Mouse (Mus musculus): Measurements from ENCODE around the gene Itsn2. TPM values are rescaled to one million over a fixed set of nuclear protein-coding genes. Genes with fewer than 3 reads are reported as not detected.
"Not testable (repeated sequence)": the region's sequence is repeated elsewhere in the genome, so short reads cannot be mapped to it uniquely, and the experiment has no call there.

The Itsn2 gene
- polyA plus RNA-seq, 1 experiment from 2014 or later, result 39.7 TPM

DNA sequence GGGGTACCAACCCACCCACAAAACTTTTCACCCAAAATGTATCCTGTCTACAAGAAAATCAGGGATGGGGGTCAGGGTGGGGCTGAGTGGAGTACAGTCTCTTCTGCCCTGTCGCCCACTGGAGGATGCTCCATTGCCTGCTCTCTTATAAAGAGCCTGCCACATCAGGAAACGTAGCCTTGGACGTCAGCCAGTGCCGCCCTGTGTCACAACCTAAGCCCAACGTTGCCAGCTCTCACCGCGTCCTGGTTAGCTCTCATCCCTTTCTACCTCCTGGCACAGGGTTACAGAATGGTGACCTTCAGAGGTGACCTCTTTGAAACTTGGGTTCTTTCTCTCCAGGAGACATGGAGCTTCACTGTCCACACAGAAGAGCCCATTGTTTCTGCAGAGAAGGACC lies 148.4 kb downstream of the Itsn2 start:
- H3K4me3 ChIP-seq (ENCODE audit: low read length), result no peak overlapping the region
- no peak overlapping the region for H3K27ac ChIP-seq (ENCODE audit: low read length)
- ATAC-seq (ENCODE audit: low read depth), result no peak
- H3K9me3 ChIP-seq (ENCODE audit: control insufficient read depth, low read length), result no peaks in the 10 kb centered on the region
- H3K4me1 ChIP-seq (replicated peaks; ENCODE audit: control insufficient read depth, insufficient read depth, low read length), result no peaks in the 10 kb centered on the region
- 71% methylated on average over 7 of the region's 7 CpGs for WGBS
- H3K36me3 ChIP-seq (ENCODE audit: control insufficient read depth, insufficient read depth, low read length), result no peaks in the 10 kb centered on the region
- H3K9ac ChIP-seq (ENCODE audit: low read length), result no peak overlapping the region
- H3K4me2 ChIP-seq (ENCODE audit: low read depth, low read length), result no peak overlapping the region
- H3K27me3 ChIP-seq (ENCODE audit: control insufficient read depth, insufficient read depth, low read depth, low read length), result no peaks in the 10 kb centered on the region

DNA sequence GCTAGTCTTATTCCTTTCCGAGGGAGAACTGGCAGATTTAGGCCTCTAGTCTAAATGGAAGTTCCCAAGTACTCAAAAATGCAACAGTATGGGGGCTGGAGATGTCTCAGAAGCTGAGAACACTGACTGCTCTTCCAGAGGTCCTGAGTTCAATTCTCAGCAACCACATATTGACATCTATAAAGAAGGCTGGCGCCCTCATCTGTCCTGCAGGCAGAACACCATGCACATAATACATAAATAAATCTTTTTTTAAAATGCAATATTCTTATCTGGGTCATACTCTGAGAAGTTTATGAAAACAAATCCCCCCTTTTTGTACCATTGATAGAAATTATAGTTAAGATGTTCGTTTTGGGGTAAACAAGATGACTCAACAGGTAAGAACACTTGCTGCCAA lies 149.7 kb downstream of the Itsn2 start:
- WGBS, result 84% methylated on average over 3 of the region's 3 CpGs

DNA sequence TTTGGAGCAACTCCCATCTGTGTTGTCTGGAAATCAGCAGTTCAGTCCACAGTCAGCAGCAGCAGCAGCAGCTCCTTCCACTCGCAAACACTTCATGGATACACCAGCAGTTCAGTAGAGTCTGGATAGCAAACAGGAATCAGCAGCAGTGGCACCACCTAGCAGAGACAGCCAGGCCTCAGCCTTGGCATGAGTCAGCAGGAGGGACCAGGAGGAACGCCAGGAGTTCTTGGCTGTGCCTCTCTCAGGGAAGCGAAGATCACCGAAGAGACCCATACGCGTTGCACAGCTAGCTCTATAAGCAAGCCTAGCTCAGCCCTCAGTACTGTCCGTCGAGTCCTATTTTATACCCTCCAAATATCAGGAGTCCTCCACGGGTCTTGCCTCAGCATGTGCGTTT lies 152.0 kb downstream of the Itsn2 start:
- WGBS, result 85% methylated on average over 10 of the region's 10 CpGs
- no peak overlapping the region for H3K4me2 ChIP-seq (ENCODE audit: low read depth, low read length)
- ATAC-seq (ENCODE audit: low read depth), result no peak

More for the DNA sequence above, 149.7 kb downstream of the Itsn2 start:
- Histone ChIP-seq H3K27ac (ENCODE audit: low read length) (no peak overlapping the region), H3K4me2 (ENCODE audit: low read depth, low read length) (no peak overlapping the region), H3K36me3 (ENCODE audit: control insufficient read depth, insufficient read depth, low read length) (no peaks in the 10 kb centered on the region), H3K4me3 (ENCODE audit: low read length) (no peak overlapping the region), H3K9me3 (ENCODE audit: control insufficient read depth, low read length) (no peaks in the 10 kb centered on the region), H3K4me1 (replicated peaks; ENCODE audit: control insufficient read depth, insufficient read depth, low read length) (no peaks in the 10 kb centered on the region), H3K9ac (ENCODE audit: low read length) (no peak overlapping the region), H3K27me3 (ENCODE audit: control insufficient read depth, insufficient read depth, low read depth, low read length) (no peaks in the 10 kb centered on the region)
- no peak for ATAC-seq (ENCODE audit: low read depth)

DNA sequence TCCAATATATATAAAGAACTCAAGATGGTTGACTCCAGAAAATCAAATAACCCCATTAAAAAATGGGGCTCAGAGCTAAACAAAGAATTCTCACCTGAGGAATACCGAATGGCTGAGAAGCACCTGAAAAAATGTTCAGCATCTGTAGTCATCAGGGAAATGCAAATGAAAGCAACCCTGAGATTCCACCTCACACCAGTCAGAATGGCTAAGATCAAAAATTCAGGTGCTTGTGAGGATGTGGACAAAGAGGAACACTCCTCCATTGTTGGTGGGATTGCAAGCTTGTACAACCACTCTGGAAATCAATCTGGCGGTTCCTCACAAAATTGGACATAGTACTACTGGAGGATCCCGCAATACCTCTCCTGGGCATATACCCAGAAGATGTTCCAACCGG lies 162.0 kb downstream of the Itsn2 start:
- WGBS, result 86% methylated on average over 4 of the region's 4 CpGs
- not testable (repeated sequence) for H3K4me3 ChIP-seq (ENCODE audit: low read length); H3K36me3 ChIP-seq (ENCODE audit: control insufficient read depth, insufficient read depth, low read length); H3K4me2 ChIP-seq (ENCODE audit: low read depth, low read length); H3K27me3 ChIP-seq (ENCODE audit: control insufficient read depth, insufficient read depth, low read depth, low read length); H3K27ac ChIP-seq (ENCODE audit: low read length); H3K4me1 ChIP-seq (replicated peaks; ENCODE audit: control insufficient read depth, insufficient read depth, low read length); H3K9ac ChIP-seq (ENCODE audit: low read length); H3K9me3 ChIP-seq (ENCODE audit: control insufficient read depth, low read length); ATAC-seq (ENCODE audit: low read depth)

More for the DNA sequence above, 152.0 kb downstream of the Itsn2 start:
- Histone ChIP-seq H3K27ac (ENCODE audit: low read length) (no peak overlapping the region), H3K27me3 (ENCODE audit: control insufficient read depth, insufficient read depth, low read depth, low read length) (no peaks in the 10 kb centered on the region), H3K9me3 (ENCODE audit: control insufficient read depth, low read length) (no peaks in the 10 kb centered on the region), H3K9ac (ENCODE audit: low read length) (no peak overlapping the region), H3K4me1 (replicated peaks; ENCODE audit: control insufficient read depth, insufficient read depth, low read length) (no peaks in the 10 kb centered on the region), H3K36me3 (ENCODE audit: control insufficient read depth, insufficient read depth, low read length) (no peaks in the 10 kb centered on the region), H3K4me3 (ENCODE audit: low read length) (no peak overlapping the region)

DNA sequence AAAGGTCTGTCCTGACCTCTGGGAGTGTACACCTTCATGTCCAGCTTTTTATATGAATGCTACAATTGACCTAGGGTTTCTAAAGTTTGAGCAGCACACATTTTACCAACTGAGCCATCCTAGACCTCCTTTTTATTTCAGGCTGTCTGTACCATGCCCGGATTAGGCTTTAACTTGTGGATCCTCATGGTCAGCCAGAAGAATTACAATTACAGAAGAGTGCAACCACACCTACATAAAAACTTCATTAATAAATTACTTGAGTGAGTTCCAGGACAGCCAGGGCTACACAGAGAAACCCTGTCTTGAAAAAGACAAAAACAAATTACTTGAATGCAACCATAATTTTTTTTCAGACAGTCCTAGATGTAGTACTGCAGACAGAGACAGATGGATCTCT lies 164.6 kb downstream of the Itsn2 start:
- H3K27me3 ChIP-seq (ENCODE audit: control insufficient read depth, insufficient read depth, low read depth, low read length), result no peaks in the 10 kb centered on the region
- no peaks in the 10 kb centered on the region for H3K36me3 ChIP-seq (ENCODE audit: control insufficient read depth, insufficient read depth, low read length)
- no peak overlapping the region for H3K27ac ChIP-seq (ENCODE audit: low read length)
- ATAC-seq (ENCODE audit: low read depth), result no peak
- no peaks in the 10 kb centered on the region for H3K4me1 ChIP-seq (replicated peaks; ENCODE audit: control insufficient read depth, insufficient read depth, low read length)
- WGBS, result 94% methylated on average over 1 of the region's 1 CpGs
- no peak overlapping the region for H3K4me3 ChIP-seq (ENCODE audit: low read length)
- no peak overlapping the region for H3K9ac ChIP-seq (ENCODE audit: low read length)
- no peak overlapping the region for H3K4me2 ChIP-seq (ENCODE audit: low read depth, low read length)
- no peaks in the 10 kb centered on the region for H3K9me3 ChIP-seq (ENCODE audit: control insufficient read depth, low read length)

Other genes with a start within 250 kb of the Itsn2 start
- gene Ncoa1, start 115.5 kb upstream of the Itsn2 start, polyA plus RNA-seq (2015; fragmentation: Nextera tagmentation; extraction: Ambion mirVana), result 7.1 and 8.7 TPM in 2 replicates
- gene Gm3625, start 289 bp downstream of the Itsn2 start, polyA plus RNA-seq (2015; fragmentation: Nextera tagmentation; extraction: Ambion mirVana), result not detected in 2 replicates
- gene Fam228a, start 145.8 kb downstream of the Itsn2 start, polyA plus RNA-seq (2015; fragmentation: Nextera tagmentation; extraction: Ambion mirVana), result 0.13 and 0.34 TPM in 2 replicates
- 2.0 and 2.3 TPM in 2 replicates for gene Pfn4, start 176.4 kb downstream of the Itsn2 start, polyA plus RNA-seq (2015; fragmentation: Nextera tagmentation; extraction: Ambion mirVana)
- 2.6 and 2.8 TPM in 2 replicates for gene Fam228b, start 176.6 kb downstream of the Itsn2 start, polyA plus RNA-seq (2015; fragmentation: Nextera tagmentation; extraction: Ambion mirVana)
- gene Sf3b6, start 224.9 kb downstream of the Itsn2 start, polyA plus RNA-seq (2015; fragmentation: Nextera tagmentation; extraction: Ambion mirVana), result 161 and 180 TPM in 2 replicates
- gene Fkbp1b, start 249.0 kb downstream of the Itsn2 start, polyA plus RNA-seq (2015; fragmentation: Nextera tagmentation; extraction: Ambion mirVana), result 8.8 and 9.3 TPM in 2 replicates

Data from lung, embryonic 16.5 days (tissue).